Mouse (Mus musculus) natural killer cell, adult 2 months (primary cell): ENCODE measurements around the gene Gm21958.

Source experiments
- DNase-seq, 2 experiments: peaks; one replicate each; pipeline ENCODE4 v3.0.0; 2022; ENCODE audit warnings: low spot score in 2 of 2

Gene Gm21958

GRCm38 (mm10) chr3:54714253-54714652, at the start of gene Gm21958:
TSS of gene Gm21958 (minus strand) at chr3:54714353.
- DNase-seq = no peak

DNA sequence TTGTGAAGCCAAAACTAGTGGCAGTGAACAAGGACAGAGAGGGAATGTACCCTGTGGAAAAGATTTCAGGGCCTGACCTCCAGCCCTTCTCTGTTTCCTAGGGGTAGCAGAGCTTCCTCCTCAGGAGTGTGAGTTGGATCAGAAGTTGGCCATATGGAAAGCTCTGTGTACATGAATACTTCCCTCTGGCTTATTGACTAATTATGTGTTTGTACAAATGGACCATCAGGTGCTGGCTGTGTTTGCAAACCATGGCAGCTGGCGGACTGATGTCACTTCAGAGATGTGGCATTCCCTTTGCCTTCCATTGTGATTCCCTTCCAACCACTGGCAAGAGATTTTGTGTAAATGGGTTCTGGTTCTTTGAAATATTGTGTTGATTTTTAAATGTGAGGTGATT, 47.1 kb upstream of the Gm21958 start:
- DNase-seq = no peak

GRCm38 (mm10) chr3:54760321-54761115, 46.4 kb upstream of the Gm21958 start:
- no peak for DNase-seq

GRCm38 (mm10) chr3:54759211-54759610, 45.1 kb upstream of the Gm21958 start:
- no peak for DNase-seq

- no peak for DNase-seq
These were observed 43.3 kb upstream of the Gm21958 start for GRCm38 (mm10) chr3:54757446-54757845.

GRCm38 (mm10) chr3:54756058-54756457, 41.9 kb upstream of the Gm21958 start:
- DNase-seq = no peak

- no peak for DNase-seq
These were observed 41.2 kb upstream of the Gm21958 start, which contains the start of gene Smad9 for GRCm38 (mm10) chr3:54755145-54756041. TSS of gene Smad9 (plus strand) at chr3:54755582.

DNA sequence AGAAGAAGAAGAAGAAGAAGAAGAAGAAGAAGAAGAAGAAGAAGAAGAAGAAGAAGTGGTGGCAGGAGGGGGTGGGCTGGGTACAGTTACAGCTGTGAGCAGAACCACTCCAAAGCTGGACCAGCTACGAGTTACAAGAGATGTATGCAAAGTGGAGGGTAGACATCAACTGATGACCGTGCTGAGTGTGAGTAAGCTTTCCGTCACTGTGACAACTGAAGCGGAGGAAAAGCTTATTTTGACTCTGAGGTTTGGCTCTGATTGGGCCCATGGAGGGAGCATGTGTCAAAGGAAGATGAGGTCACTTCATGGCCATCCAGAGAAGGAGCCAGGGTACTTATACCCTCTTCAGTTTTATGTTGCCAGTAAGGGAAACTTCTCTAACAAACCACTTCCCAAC, 39.3 kb upstream of the Gm21958 start:
- no peak for DNase-seq

- DNase-seq = no peak
These were observed 31.6 kb upstream of the Gm21958 start for GRCm38 (mm10) chr3:54745799-54746198.

DNA sequence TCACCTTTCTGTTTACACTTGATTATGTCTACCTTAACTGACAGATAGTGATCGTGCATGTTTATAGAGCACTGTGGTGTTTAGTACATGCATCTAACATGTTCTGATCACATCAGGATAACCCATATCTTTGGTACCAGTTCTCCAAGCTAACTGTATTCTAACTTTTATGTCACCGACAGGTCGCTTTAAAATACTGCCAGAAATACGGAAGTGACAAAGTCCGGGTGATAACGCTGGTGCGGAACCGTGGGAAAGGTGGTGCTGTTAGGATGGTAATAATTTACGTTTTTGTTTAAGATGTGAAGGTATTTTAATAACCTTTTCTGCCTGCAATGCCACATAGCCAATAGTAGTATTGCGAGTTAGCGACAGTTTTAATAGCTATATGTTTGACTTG, 27.8 kb upstream of the Gm21958 start:
- DNase-seq = no peak

- DNase-seq = no peak
These were observed 23.2 kb upstream of the Gm21958 start for GRCm38 (mm10) chr3:54737317-54737716.

GRCm38 (mm10) chr3:54736101-54736927, 22.2 kb upstream of the Gm21958 start:
- DNase-seq = no peak

- peak; percentile 94 to 96 for DNase-seq
These were observed 21.3 kb upstream of the Gm21958 start, which contains the start of the genes Exosc8 and Alg5 for GRCm38 (mm10) chr3:54735247-54736046. TSS of gene Exosc8 (minus strand) at chr3:54735393. TSS of gene Alg5 (plus strand) at chr3:54735539.

DNA sequence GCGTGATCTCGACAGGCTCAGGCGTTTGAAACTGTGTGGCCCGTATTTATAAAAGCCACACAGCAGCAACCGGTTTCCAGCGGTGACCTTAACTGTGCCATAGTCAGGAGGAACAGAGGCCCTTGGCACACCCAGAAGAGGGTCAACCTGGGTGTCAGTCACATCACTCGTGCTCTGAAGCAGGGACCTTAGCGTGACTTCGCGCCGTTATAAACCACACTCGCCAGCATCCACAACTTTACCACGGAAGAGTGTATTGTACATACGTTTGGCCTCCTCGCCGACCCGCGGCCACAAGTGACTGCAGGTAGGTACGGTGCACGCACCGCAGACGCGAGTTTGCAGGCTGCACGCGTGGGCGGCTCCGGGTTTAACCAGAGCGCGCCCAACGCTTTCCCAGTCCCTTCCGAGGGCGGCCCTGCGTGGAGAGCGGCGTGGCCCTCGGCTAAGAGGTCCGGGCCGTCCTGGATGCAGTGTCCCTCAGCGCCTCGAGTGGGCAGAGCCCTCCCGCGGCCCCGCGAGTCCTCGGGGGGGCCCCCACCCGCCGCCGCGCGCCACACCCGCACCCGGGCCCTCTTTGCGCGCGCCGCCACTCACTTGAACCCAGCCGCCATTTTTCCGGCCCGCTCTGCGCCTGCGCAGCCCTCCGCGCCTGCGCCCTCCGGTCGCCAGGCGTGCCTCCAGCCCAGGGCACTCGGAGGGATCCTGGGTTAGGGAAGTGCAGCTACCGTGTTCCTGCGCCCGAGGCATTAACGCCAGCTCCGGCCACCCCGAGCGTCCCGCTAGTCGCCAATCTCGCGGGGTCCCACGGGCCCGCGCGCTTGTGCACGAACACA, 20.5 kb upstream of the Gm21958 start:
- peak; percentile 82 to 88 for DNase-seq

DNA sequence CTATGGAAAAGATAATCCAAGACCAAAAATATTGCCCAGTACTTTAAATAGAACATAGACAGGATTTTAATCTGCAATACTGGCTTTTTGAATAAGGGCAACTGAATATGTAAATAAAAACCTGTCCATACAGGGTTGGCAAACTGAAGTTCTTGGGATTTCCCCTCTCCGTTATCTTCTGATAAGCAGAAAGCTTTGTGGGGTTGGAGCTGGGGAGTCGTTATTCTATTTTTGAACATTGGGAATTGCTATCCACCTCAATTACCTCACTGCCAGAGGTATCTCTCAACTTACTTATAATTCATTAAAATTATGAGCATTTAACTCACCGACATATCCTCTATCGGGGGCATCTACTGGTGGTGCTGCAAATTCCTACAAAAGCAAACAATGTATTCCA, 18.2 kb upstream of the Gm21958 start:
- DNase-seq = no peak

DNA sequence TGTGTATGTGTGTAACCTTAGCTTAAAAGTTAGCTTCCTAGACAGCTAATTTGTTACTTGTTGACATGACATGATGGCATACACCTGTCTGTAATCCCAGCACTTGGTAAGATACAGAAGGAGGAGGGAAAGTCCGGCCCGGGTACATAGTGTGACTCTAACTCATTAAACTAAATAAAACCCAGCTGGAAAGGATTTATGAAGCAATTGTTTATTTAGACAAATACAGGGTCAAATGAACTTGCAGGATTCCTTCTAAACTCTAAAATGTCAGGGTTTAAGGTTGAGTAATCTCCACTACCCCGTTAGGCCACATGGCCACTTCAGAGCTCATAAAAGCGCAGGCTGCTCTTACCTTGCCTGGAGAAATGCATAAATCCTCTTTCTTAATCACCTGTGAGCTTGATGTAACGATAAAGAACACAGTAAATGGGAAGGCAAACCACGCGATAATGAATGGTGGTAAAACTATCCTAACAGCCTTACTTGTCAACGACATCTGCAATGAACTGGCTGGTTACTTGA, 17.5 kb upstream of the Gm21958 start:
- DNase-seq = no peak

DNA sequence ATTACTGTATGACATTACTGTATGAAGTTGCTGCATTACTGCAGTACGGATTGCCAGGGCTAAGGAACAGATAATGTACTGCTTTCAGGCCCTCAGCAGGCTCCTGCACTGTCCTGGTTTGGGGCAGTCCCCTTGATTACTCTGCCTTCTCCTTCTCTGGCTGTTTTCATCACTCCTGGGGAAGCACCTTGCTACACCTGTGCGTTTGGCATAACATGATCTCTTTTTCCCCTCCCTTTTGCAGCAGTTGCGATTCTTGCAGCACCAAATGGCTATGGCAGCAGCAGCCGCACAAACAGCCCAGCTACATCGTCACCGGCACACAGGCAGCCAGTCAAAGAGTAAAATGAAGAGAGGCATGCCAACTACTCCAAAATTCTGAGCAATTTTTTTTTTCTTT, 13.9 kb upstream of the Gm21958 start:
- no peak for DNase-seq

- no peak for DNase-seq
These were observed 13.4 kb upstream of the Gm21958 start for GRCm38 (mm10) chr3:54727588-54727987.

DNA sequence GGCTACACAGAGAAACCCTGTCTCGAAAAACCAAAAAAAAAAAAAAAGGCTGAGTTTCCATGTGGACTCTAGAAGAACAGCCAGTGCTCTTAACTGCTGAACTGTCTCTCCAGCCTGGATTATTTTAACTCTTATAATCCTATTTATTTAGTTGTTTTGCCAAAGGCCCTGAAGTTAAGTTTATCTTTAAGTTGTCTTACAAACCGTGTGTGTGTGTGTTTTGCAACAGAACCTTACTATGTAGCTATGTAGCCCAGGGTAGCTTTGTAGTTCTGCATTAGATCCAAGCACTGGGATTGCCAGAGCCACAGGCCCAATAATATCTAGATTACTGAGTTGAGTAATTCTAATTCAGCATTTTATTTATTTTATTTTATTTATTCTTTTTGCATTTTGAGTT, 11.2 kb upstream of the Gm21958 start:
- no peak for DNase-seq
